Mouse (Mus musculus) kidney, adult 18-20 months (tissue): ENCODE measurements around the gene Myo3b.

Source experiments
- DNase-seq: peaks from one replicate; pipeline ENCODE4 v3.0.0; 2021

Gene Myo3b

DNA sequence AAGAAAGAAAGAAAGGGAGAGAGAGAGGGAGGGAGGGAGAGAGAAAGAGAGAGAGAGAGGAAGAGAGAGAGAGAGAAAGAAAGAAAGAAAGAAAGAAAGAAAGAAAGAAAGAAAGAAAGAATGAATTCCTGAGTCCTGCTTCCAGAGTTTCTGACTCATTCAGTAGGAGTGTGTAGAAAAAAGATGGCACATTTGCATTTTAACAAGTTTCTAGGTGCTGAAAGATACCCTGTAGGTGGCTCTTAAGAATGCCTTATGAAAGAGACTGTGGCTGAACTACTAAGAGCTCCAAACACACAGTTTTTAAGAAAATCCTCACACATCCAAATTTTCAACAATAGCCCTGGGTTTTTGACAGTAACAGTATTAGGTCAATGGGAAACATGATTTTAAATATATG lies 264.0 kb downstream of the Myo3b start:
- DNase-seq, result no peak

DNA sequence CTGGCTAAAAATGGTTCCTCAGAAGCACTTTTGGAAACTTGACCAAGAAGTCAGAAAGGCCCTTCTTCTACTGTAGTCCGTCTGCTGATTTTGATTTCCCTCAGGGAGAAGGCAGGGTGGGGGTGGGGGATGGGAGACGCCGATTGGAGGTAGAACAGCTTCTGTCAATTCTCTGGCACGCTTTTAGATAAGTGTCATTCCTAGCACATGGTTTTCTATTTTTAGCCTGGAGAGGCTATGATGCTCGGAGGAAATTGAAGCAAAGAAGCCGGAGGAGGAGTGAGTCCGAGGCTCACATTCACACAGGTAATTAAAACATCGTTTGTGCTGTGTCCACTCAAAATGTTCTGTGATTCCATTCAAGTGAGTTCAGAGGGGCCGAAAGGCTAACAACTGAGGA lies 276.2 kb downstream of the Myo3b start:
- no peak for DNase-seq

DNA sequence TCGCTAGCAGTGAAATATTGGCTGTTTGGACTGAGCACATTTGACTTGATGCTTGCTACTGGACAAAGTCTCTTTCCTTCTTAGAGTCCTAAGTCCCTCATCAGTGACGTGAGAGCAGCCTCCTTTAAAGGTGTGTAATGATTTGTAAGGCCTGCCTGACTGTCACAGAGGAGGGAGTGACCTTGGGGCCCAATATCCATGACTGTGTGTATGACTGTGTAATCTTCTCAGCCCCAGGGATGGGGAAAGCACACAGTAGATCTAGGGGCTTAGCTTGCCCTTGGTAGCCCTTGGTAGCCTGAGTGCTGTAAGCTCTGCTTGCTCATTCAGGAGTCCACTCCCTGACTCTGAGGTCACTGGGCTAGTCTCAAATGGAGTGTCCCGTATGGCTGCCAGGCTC lies 276.8 kb downstream of the Myo3b start:
- no peak for DNase-seq

DNA sequence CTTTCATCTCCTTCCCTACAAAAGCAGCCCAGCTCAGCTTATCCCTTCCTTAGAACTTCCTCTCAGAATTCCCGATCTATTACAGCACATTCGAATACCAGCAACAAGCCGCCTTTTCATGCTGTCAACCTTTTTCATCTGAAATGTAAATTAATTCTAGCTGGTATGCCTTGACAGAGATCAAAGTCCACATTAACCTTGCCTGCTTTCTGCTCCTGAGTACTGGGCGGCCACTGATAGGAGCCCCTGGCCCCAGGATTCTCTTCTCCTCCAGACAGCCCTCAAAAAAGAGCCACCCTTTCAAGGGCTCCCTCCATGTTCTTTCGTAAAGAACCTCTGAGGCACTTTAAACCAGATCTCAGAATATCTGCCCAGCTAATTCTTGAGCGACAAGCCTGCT lies 278.9 kb downstream of the Myo3b start:
- no peak for DNase-seq

DNA sequence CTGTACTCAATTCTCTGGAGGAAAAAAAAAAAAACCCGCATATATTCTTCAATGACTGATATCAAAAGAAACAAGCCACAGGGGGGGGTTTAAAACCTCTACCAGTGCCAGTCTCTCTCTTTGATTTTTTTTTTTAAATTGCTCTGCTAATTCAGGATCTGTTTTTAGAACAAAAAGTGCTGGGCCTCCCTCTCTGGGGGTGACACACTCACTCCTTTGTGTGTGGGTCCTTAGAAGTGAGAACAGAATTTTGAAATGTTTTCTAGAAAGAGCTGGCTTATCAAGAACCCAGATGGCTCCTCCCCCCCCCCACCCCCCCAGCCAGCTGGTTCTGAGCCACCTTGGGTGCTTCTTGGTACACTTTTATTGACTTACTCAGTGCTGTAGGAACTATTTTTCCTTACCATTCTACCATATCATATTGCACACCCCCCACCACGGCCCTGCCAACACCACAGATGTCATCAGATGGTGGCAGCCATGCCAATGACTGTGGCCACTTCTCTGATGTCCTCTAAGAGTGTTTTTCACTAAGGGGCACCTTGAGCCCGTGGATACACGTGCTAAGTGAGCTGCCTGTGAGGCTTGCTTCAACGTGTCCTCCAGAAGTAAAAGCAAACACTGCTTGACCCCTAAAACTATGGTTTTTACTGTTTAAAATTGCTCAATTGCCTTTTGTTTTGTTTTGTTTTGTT lies 280.1 kb downstream of the Myo3b start:
- no peak for DNase-seq

DNA sequence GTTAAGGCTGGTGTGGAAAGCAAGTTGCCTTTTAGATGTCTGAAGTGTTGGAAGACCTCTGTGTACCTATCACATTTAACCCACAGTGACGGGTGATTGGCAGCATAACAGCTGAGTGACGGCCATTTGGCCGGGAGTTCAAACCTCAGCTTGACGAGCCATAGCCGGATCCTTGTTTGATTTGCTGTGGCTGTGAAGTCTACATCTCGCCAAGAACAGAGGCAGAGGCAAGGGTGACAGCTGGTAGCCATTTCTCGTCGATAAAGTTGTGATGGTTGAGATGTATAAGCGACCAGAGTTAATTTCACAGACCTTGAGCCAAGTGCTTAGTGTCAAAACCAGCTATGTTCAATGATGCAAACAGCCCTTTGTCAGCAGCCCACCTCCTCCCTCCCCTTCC lies 283.8 kb downstream of the Myo3b start:
- no peak for DNase-seq

DNA sequence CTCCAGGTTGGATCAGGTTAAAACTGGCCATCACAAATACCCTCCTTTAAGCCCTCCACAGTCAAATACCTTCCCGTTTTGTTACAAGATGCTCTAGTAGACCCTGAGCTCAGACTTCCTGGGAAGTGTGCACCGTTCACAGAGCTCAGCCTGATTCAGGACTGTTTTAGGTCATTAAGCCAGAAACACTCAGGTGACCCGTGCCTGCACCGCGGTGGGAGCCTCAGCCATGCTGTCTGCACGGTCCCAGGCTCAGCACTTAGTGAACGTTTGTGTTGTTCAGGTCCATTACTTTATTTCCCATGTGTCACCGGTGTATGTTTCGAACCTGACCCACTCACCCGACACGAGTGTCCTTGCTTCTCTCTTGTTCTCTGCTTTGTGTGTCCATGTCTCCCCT lies 288.7 kb downstream of the Myo3b start:
- no peak for DNase-seq

DNA sequence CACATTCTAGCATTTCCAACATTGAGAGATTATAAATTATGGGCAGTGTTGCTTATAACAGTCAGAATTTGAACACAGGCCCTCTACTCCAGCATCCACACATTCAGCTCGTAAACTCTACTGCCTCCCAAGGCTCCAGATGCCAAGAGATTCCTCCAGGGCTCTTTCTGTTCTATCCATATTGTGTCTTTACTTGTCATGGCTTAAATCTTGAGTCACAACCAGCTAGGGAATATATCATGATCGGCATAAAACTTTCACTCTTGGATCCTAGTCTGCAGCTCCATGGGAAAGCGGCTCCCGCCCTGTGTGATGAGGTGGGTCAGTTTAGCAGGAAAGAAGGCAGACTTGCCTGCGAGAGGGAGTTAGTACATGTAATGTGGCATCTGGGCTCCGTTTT lies 294.0 kb downstream of the Myo3b start:
- DNase-seq, result no peak

DNA sequence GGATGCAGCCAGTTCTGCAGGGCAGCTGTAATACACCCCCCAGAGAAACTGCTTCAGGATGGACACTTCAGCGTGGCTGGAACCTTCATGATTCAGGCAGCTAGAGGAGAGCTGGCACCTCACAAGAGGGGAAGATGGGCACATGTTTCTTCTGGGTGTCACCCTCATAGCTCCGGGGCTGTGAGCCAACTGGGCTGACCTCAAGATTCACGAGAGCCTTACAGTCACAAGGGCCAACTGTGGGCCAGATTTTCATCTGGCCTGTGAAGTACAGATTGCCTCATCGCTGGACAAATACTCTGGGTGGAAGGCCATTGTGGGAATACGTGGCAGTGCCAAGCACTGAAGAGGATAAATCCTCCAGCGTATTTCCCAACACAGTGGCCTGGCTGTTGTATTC lies 294.6 kb downstream of the Myo3b start:
- DNase-seq, result no peak

DNA sequence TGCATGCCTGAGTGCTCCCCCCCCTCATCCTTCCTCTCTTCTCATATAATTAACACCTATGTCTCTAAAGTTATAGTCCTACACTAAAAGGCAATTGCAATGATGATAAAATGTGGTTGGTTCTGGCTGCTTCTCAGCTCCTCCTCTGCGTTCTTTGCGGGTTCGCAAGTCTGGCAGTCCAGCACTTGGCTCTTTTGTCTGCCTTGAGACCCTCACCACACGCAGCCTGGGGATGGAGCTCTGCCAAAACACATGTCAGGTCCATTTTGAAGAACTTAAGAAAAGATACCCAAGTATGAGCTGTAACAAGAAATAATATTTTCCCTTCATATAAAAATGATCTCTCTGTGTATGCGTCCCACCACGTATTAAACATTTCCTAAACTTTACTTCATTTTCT lies 297.6 kb downstream of the Myo3b start:
- no peak for DNase-seq

DNA sequence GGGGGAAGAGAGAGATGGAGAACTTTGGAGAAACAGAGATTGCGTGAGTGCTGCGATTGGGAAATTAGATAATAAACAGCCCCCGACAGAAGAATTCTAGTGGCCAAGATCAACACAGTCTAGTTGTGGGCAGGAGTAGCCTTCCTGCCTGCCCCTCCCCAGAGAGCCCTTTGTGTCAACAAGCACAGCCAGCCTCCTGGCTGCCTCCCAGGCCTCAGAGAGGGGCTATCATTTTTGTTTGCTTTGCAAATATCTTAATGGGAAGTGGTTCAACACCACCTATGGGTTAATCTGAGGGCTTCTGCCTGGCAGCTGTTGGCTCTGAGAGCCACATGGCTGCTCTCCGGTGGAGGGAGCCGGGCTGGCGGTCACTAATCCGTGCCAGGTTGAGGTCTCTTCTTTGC lies 298.3 kb downstream of the Myo3b start:
- DNase-seq, result peak; percentile 39

DNA sequence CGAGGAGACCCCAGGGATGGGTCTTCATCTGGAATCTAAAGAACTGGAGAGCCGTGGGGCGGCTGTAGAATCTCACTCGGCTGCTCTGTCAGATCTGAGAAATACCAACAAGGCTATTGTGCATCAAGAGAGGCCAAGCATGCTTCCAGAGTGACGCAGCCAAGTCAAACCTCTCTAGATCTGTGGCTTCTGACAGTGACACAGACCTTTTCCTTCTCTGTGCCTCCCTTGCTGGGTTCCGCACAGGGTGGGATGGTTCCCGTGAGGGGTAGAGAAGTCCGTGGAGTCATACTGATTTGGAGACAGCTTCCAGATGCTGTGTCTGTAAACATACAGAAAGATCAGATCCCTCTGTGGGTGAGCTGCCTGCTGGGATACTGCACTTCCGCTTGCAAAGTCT lies 298.9 kb downstream of the Myo3b start:
- DNase-seq, result no peak

DNA sequence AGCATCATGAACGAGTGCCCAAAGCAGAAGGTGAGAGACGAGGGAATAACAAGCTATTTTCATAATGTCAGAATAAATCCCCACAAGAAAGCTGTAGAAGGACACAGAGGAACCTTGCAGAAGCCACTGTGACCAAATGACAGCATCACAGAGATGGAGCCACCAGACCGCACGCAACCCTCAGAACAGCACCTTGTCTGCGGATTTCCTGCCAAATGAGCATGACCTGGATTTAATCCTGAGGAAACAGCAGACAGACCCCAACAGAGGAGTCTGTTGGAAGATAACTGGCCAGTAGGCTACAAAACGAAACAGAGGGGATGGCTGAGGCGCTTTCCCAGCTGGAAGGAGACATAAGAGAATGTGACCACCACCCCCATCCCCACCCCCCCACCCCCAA lies 300.1 kb downstream of the Myo3b start:
- no peak for DNase-seq

DNA sequence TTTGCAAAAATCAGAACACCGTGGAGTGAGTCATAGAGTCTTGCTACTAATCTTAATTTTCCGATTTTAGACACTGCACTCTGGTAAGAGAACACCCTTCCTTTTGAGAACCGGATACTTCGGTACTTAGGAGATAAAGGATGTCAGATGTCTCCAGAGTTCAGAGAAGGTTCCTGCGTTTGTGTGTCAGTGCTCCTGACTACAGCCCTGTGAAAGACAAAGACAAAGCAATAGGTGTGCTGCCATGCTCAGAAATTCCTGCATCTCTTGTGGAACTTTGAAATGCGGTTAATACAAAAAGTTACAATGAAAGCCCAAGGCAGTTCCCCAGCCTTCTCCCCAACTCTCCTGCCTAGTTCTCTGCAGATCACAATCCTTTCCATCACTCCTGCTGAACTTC lies 300.6 kb downstream of the Myo3b start:
- no peak for DNase-seq

DNA sequence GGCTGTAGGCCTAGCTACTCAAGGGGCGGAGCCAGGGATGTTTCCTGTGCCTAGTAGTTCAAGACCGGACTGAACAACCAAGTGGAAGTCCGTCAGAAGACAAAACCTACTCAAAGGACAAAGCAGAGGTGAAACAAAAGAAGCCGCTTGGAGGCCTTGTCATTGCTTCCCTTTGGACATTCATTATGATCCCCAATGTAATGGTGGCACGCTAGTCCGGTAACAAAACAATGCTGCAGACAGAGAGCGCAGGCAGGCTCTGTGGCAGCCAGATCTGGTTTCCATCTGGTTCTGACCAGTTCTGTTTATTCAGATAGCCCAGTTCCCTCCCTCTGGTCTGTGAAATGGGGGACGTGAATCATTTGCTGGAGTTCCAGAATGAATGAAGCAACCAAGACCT lies 301.3 kb downstream of the Myo3b start:
- no peak for DNase-seq

DNA sequence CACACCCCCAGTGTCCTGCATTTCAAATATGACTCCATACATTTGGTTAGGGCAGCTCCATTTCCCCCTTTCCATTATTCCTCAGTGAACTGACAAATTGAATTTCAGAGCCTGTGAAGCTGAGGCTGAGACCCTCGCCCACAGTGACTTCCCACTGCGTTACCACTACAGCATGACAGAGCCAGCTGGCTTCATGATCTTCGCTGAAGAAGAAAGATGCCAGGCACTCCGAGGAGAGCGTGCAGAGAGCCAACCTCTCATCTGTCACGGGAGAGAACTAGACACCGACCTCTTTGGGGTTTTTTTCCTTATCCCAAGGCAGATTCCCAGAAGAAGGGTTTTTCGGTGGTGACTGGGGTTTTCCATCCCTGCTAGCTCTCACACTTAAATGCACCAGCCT lies 306.2 kb downstream of the Myo3b start:
- no peak for DNase-seq

DNA sequence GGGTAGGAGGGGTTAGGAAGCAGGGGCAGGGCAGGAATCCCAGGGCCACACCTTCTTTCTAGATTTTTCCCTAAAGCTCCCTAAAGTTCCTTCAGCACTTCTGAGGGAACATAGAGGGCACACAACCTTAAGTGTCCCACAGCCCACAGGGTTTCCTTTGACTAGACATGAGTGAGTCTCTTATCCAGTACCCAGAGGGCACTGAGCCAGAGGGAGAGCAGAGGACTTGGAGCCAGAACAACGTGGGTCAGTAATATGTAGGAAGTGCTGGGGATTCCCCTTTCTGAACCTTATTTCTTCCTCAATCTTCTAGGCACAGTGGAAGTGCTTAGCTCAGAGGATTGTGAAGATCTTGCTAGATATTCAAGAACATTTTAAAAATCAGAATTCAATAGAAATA lies 308.6 kb downstream of the Myo3b start:
- DNase-seq, result no peak

DNA sequence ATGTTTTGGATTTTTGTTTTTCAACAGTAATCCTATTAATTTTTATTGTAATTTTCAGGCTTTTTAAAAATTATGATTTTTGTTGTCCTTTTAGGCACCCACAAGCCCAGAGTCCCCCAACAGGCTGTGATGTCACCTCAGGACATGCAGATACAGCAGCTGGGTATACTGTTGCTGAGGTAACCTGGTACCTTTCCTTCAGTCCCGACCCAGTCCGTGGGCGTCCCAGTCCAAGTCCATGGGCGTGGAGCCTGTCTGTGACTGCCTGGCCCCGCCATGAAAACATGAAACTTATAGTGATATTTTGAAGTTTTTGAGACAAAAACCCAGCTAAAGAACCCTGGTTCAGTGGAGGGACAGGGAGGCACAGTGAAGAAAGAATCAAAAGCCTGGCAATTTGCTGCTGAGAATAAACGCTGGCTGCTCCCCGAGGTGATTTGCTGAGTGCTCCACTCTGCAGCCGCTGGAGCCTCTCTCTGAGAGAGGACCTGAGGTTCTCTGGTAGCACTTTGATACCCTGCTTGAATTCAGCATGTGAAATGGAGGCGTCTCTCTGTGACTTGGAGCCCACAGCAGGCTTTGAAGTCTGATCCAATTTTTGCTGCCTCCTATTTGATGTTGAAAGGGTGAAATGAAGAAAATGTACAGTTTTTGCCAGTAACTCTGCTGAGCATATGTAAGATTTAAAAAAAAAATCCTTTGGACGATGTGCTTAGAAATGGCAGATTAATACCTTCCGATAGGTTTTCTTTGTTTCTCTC lies 310.0 kb downstream of the Myo3b start:
- DNase-seq, result no peak

DNA sequence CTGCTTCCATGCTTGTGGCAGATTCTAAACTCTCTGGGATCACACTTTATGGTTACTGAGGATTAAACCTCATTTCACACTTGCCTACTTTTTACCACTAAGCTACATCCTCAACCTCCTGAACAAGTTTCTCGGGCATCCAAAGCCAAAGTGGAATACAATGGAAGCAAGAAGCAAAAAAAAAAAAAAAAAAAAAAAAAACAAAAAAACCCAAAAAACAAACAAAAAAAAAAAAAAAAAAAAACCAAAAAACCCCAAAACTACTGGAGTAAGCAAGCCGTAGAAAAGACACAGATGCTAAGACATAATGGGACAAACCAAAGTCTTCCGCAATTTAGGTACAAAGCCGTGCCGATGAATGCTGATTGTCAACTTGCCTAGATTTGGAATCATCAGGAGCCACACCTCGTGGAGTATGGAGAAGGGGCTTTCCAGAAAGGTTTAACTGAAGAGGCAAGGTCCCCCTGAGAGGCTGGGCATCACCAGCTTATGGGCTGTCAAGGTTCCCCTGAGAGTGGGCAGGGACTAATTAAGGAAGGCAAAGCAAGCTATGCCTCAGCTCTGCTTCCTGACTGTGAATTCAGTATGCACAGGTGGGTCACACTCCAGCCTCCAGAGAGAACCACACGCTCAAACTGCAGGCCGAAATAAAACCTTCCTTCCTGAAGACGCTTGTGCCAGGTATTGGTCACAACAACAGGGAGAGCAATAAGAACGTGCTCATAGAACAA lies 313.7 kb downstream of the Myo3b start:
- no peak for DNase-seq

DNA sequence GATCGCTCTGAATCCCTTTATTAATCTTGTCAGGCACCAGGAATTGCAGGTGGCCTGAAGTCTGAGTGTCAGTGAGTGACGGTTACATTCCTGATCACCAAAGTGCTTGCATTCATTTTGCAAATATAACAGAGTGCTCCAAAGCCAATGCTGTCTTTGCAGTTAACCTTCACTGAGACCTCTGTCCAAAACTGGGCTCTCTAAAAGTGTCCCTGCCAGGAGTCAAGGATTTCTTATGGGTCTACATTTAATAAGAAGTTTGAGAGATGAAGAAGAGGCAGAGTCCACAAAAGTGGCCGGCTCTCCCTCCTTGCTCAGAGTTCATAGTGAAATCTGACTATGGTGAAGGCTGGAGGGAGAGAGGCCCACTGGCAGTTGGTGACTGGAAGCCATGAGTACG lies 315.1 kb downstream of the Myo3b start:
- DNase-seq, result no peak

DNA sequence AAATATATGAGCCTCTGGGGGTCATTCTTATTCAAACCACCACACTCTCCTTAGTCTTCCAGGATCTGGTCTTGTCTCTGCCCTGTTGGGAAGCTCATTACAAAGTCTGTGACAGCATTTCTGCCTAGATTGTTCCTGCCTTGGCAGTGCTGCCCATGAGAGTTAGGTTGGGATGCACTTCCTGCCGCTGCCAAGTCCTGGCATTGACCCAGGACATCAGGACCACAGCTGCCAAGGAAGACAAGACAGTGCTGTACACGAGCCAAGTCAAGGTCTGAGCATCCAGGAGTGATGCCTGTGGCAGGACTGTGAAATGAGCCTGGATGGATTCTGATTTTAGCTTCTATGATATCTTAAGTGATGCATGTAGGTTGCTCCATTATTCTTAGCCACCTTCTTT lies 316.1 kb downstream of the Myo3b start:
- no peak for DNase-seq

DNA sequence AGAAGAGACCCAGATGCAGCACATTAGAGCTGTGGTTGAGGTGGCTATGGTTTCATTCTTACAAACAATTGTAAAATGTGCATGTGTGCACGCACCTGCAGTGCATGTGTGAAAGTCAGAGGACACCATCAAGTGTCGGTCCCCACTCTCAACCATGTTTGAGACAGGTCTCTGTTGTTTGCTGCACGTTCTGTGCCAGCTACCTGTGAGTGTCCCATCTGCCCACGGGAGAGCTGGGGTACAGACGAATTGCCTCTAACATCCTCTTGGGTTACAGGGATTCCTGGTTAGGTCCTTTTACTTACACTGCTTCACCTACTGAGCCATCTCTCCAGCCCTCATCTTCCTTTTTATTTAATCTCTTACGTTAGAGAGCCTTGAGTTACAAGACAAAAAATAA lies 330.5 kb downstream of the Myo3b start:
- DNase-seq, result no peak

DNA sequence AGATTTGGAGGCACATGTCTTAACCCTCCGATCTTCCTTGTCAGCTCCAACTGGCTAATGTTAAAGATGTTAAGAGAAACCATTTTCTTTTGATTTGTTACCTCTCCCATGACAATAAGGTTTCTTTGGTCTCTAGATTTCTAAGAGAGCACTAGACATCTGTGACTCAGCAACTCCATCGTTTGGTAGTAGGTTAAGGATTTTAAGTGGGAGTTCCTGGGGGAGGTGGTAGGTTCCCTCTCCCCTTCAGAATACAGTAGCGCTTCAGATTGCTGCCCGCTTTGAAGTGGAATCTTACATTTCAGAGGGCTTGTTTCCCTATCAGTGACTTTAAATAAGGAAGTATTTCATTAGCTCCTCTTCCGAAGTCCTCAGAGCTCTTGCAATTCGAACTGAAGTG lies 340.4 kb downstream of the Myo3b start:
- DNase-seq, result no peak

DNA sequence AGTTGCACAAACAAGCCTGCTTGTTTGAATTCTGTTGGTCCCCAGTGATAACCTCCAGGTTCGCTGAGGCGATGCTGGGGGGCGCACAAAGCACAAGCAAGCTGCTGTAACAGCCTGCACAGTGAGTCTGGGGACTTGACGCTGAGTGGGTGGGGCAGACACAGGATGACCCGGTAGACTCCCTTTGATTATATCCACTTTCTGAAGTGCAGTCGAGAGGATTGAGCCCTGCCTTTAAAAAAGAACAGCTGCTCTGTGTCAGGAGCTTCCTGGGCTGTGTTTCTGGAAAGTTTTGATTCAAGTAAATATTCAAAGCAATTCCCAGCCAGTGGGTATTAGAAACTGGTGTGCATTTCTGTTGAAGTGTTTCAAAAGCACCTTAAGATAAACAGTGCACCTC lies 341.0 kb downstream of the Myo3b start:
- DNase-seq, result no peak
